Mouse (Mus musculus): ENCODE measurements around the gene Rusc2. TPM values are rescaled to one million over a fixed set of nuclear protein-coding genes. Genes with fewer than 3 reads are reported as not detected.

The Rusc2 gene
- total and polyA plus RNA-seq, 3 experiments: 2.4 to 7.3 TPM; not detected in 1

GRCm38 (mm10) chr4:43401486-43401885, 19.7 kb downstream of the Rusc2 start:
- Histone ChIP-seq H3K9ac (ENCODE audit: control insufficient read depth, low read depth, low read length, poor library complexity, severe bottlenecking) (no peak overlapping the region), H3K9me3 (replicated peaks; ENCODE audit: insufficient read depth, low read length) (no peaks in the 10 kb centered on the region), H3K27ac (ENCODE audit: control insufficient read depth, low read depth, low read length) (no peak overlapping the region), H3K79me2 (ENCODE audit: control insufficient read depth, insufficient read depth, low read length, poor library complexity) (no peaks in the 10 kb centered on the region), H3K27me3 (ENCODE audit: control insufficient read depth in 1 of 2, insufficient read depth in 2 of 2, low read length in 2 of 2) (no peaks in the 10 kb centered on the region), H3K4me1 (ENCODE audit: control insufficient read depth in 1 of 2, insufficient read depth in 2 of 2, low read length in 2 of 2) (no peaks in the 10 kb centered on the region), H3K4me3 (ENCODE audit: control insufficient read depth in 1 of 2, insufficient read depth in 1 of 2, low read depth in 2 of 2, low read length in 2 of 2) (no peak overlapping the region), H3K36me3 (ENCODE audit: control insufficient read depth in 1 of 2, insufficient read depth in 2 of 2, low read length in 2 of 2) (no peaks in the 10 kb centered on the region)
- TF ChIP-seq CTCF (IDR thresholded peaks at IDR 0.05 in 2 of 3, conservative IDR thresholded peaks at IDR 0.05 in 1 of 3; ENCODE audit: control insufficient read depth in 1 of 3, insufficient read depth in 1 of 3, low read depth in 2 of 3, low read length in 3 of 3, poor library complexity in 1 of 3, severe bottlenecking in 1 of 3): no peak
- no peak for TF ChIP-seq JUND (IDR thresholded peaks at IDR 0.05; ENCODE audit: low read depth, low read length)
- TF ChIP-seq NRF1 (IDR thresholded peaks at IDR 0.05; ENCODE audit: insufficient read depth, low read depth, low read length, poor library complexity, severe bottlenecking): no peak
- no peak for TF ChIP-seq MAZ (IDR thresholded peaks at IDR 0.05; ENCODE audit: low read depth, low read length)
- no peak for TF ChIP-seq NELFE (IDR thresholded peaks at IDR 0.05; ENCODE audit: low read depth, low read length)
- no peak for TF ChIP-seq ETS1 (IDR thresholded peaks at IDR 0.05; ENCODE audit: low read depth, low read length)
- TF ChIP-seq E2F4 (IDR thresholded peaks at IDR 0.05; ENCODE audit: borderline replicate concordance, low read depth, low read length): no peak
- no peak for TF ChIP-seq MAX (IDR thresholded peaks at IDR 0.05; ENCODE audit: low read length)
- TF ChIP-seq TAL1 (IDR thresholded peaks at IDR 0.05; ENCODE audit: low read length): no peak
- TF ChIP-seq ZKSCAN1 (IDR thresholded peaks at IDR 0.05; ENCODE audit: low read depth, low read length): no peak
- DNase-seq (ENCODE audit: low read depth, low spot score): no peak

DNA sequence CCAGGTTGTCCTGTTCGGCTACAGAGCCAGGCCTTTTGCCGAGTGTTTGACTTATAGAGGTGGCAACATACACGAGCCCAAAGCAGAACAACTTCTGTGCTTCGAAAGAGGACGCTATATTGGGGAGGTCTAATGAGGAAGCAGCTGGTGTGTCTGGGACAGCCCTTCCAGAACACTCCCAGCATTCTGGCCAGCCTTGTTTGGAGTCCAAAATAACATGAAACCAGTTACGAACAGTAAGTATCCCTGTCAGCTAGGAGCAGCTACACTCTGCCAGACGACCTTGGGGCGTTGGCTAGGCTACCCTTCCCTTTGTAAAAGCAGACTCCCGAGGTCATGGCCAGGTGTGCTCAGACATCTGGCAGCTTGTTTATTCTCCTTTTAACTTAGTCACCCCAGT, 20.4 kb downstream of the Rusc2 start:
- Histone ChIP-seq H3K79me2 (ENCODE audit: control insufficient read depth, insufficient read depth, low read length, poor library complexity) (no peaks in the 10 kb centered on the region), H3K9me3 (replicated peaks; ENCODE audit: insufficient read depth, low read length) (no peaks in the 10 kb centered on the region), H3K4me1 (ENCODE audit: control insufficient read depth in 1 of 2, insufficient read depth in 2 of 2, low read length in 2 of 2) (no peaks in the 10 kb centered on the region), H3K27me3 (ENCODE audit: control insufficient read depth in 1 of 2, insufficient read depth in 2 of 2, low read length in 2 of 2) (no peaks in the 10 kb centered on the region), H3K9ac (ENCODE audit: control insufficient read depth, low read depth, low read length, poor library complexity, severe bottlenecking) (no peak overlapping the region), H3K27ac (ENCODE audit: control insufficient read depth, low read depth, low read length) (no peak overlapping the region), H3K4me3 (ENCODE audit: control insufficient read depth in 1 of 2, insufficient read depth in 1 of 2, low read depth in 2 of 2, low read length in 2 of 2) (no peak overlapping the region), H3K36me3 (ENCODE audit: control insufficient read depth in 1 of 2, insufficient read depth in 2 of 2, low read length in 2 of 2) (no peaks in the 10 kb centered on the region)
- DNase-seq (ENCODE audit: low read depth, low spot score): no peak
- no peak for TF ChIP-seq NRF1 (IDR thresholded peaks at IDR 0.05; ENCODE audit: insufficient read depth, low read depth, low read length, poor library complexity, severe bottlenecking)
- TF ChIP-seq SIN3A (IDR thresholded peaks at IDR 0.05; ENCODE audit: low read length): no peak
- no peak for TF ChIP-seq CTCF (IDR thresholded peaks at IDR 0.05 in 2 of 3, conservative IDR thresholded peaks at IDR 0.05 in 1 of 3; ENCODE audit: control insufficient read depth in 1 of 3, insufficient read depth in 1 of 3, low read depth in 2 of 3, low read length in 3 of 3, poor library complexity in 1 of 3, severe bottlenecking in 1 of 3)
- TF ChIP-seq MAX (IDR thresholded peaks at IDR 0.05; ENCODE audit: low read length): no peak
- no peak for TF ChIP-seq GATA1 (IDR thresholded peaks at IDR 0.05; ENCODE audit: low read depth, low read length)
- TF ChIP-seq MEF2A (IDR thresholded peaks at IDR 0.05; ENCODE audit: extremely low read depth, insufficient replicate concordance, low read depth, low read length, poor library complexity, severe bottlenecking): no peak
- no peak for TF ChIP-seq JUND (IDR thresholded peaks at IDR 0.05; ENCODE audit: low read depth, low read length)
- TF ChIP-seq RAD21 (IDR thresholded peaks at IDR 0.05; ENCODE audit: low read depth, low read length): no peak
- no peak for TF ChIP-seq ZNF384 (IDR thresholded peaks at IDR 0.05; ENCODE audit: low read depth, low read length)
- no peak for TF ChIP-seq BHLHE40 (IDR thresholded peaks at IDR 0.05; ENCODE audit: borderline replicate concordance, low read depth, low read length)
- no peak for TF ChIP-seq E2F4 (IDR thresholded peaks at IDR 0.05; ENCODE audit: borderline replicate concordance, low read depth, low read length)
- no peak for TF ChIP-seq RCOR1 (IDR thresholded peaks at IDR 0.05; ENCODE audit: low read depth, low read length)
- no peak for TF ChIP-seq ZMIZ1 (IDR thresholded peaks at IDR 0.05; ENCODE audit: low read depth, low read length)
- TF ChIP-seq HCFC1 (IDR thresholded peaks at IDR 0.05; ENCODE audit: low read depth, low read length): no peak

Data from MEL (cell line).